8 mouse cellular contexts compared by ENCODE assay signal in genomic region chr2:180455723-180456698, GRCm38 (mm10). TPM values are rescaled to one million over a fixed set of nuclear protein-coding genes. Genes with fewer than 3 reads are reported as not detected.
DNase-seq lines count a peak whose midpoint lies in the region; ATAC-seq and TF ChIP-seq lines count a peak whose summit lies in the region.

Slco4a1 (plus strand) TSS chr2:180456245.

- peak within 1 kb of the TSS; percentile 59 for H3K9ac ChIP-seq in heart, embryonic 14.5 days (ENCODE audit: low read length)
- no peak within 1 kb of the TSS for H3K9ac ChIP-seq in liver, embryonic 15.5 days
- peak within 1 kb of the TSS; percentile 55 for H3K9ac ChIP-seq in neural tube, embryonic 11.5 days (ENCODE audit: low read length)
- H3K9ac ChIP-seq in stomach, embryonic 16.5 days (ENCODE audit: low read length): peak within 1 kb of the TSS; percentile 51

- no peak for TF ChIP-seq CTCF in C2C12 (IDR thresholded peaks at IDR 0.05; ENCODE audit: control insufficient read depth, insufficient read depth, insufficient read length)
- TF ChIP-seq CTCF in bone marrow macrophage, adult 2 months (IDR thresholded peaks at IDR 0.05; ENCODE audit: low read depth, low read length): no peak

- H3K4me1 ChIP-seq in bone marrow macrophage, adult 2 months (ENCODE audit: control insufficient read depth, insufficient read depth, low read length): peaks cover 63% of the 10 kb centered on the region
- H3K4me1 ChIP-seq in forebrain, embryonic 10.5 days: peaks cover 35% of the 10 kb centered on the region
- peaks cover 5 to 6% of the 10 kb centered on the region in 2 experiments; a peak in 2 of 4 replicates for H3K4me1 ChIP-seq in heart, embryonic 14.5 days (ENCODE audit: control insufficient read depth in 2 of 2, insufficient read depth in 2 of 2, low read length in 2 of 2)
- H3K4me1 ChIP-seq in liver, embryonic 15.5 days (replicated peaks): peaks cover 17% of the 10 kb centered on the region
- H3K4me1 ChIP-seq in neural tube, embryonic 11.5 days (ENCODE audit: control insufficient read depth, insufficient read depth, low read length): peaks cover 6% of the 10 kb centered on the region; the same call in 1 of the 2 replicates
- H3K4me1 ChIP-seq in stomach, embryonic 16.5 days (ENCODE audit: control insufficient read depth, insufficient read depth, low read length): peaks cover 10% of the 10 kb centered on the region; the same call in 1 of the 2 replicates

- no peaks in the 10 kb centered on the region for H3K9me3 ChIP-seq in forebrain, embryonic 10.5 days
- H3K9me3 ChIP-seq in heart, embryonic 14.5 days (ENCODE audit: control insufficient read depth, low read length): no peaks in the 10 kb centered on the region
- H3K9me3 ChIP-seq in liver, embryonic 15.5 days (replicated peaks): no peaks in the 10 kb centered on the region
- no peaks in the 10 kb centered on the region for H3K9me3 ChIP-seq in neural tube, embryonic 11.5 days (ENCODE audit: control insufficient read depth, low read length)
- no peaks in the 10 kb centered on the region for H3K9me3 ChIP-seq in stomach, embryonic 16.5 days (replicated peaks; ENCODE audit: control insufficient read depth, low read length)

- WGBS in forebrain, embryonic 10.5 days: 1% methylated on average over 65 of the region's 65 CpGs
- 2% methylated on average over 64 of the region's 65 CpGs for WGBS in heart, embryonic 14.5 days
- 1% methylated on average over 65 of the region's 65 CpGs for WGBS in liver, embryonic 15.5 days (ENCODE audit: insufficient replicate concordance)
- WGBS in neural tube, embryonic 11.5 days: under 1% methylated on average over 65 of the region's 65 CpGs
- WGBS in stomach, embryonic 16.5 days: 2% methylated on average over 64 of the region's 65 CpGs

- H3K4me3 ChIP-seq in C2C12 (ENCODE audit: insufficient read depth, poor library complexity, severe bottlenecking): peak within 1 kb of the TSS; percentile 34
- peak within 1 kb of the TSS; percentile 88 for H3K4me3 ChIP-seq in bone marrow macrophage, adult 2 months (ENCODE audit: insufficient read depth, low read length)
- H3K4me3 ChIP-seq in forebrain, embryonic 10.5 days: peak within 1 kb of the TSS; percentile 72
- peak within 1 kb of the TSS; percentile 44 to 49 for H3K4me3 ChIP-seq in heart, embryonic 14.5 days (ENCODE audit: control insufficient read depth in 1 of 2, insufficient read depth in 1 of 2, low read depth in 1 of 2, low read length in 2 of 2)
- H3K4me3 ChIP-seq in liver, embryonic 15.5 days (replicated peaks): peak within 1 kb of the TSS; percentile 52
- H3K4me3 ChIP-seq in neural tube, embryonic 11.5 days (ENCODE audit: low read depth, low read length): peak within 1 kb of the TSS; percentile 55
- H3K4me3 ChIP-seq in stomach, embryonic 16.5 days (replicated peaks; ENCODE audit: low read length): peak within 1 kb of the TSS; percentile 54

- peaks cover 27% of the 10 kb centered on the region for H3K79me2 ChIP-seq in C2C12 (ENCODE audit: control insufficient read depth, insufficient read depth)

- peak; percentile 94 for DNase-seq in forebrain, embryonic 10.5 days (ENCODE audit: extremely low spot score, low spot score)
- DNase-seq in kidney, postnatal 14 days: peak; percentile 94
- peak; percentile 89 for DNase-seq in neural tube, embryonic 11.5 days (ENCODE audit: low spot score)

- no peaks in the 10 kb centered on the region for H3K36me3 ChIP-seq in C2C12 (ENCODE audit: control insufficient read depth, insufficient read depth)
- H3K36me3 ChIP-seq in forebrain, embryonic 10.5 days (replicated peaks): no peaks in the 10 kb centered on the region
- H3K36me3 ChIP-seq in heart, embryonic 14.5 days (ENCODE audit: control insufficient read depth, insufficient read depth, low read length): no peaks in the 10 kb centered on the region
- no peaks in the 10 kb centered on the region for H3K36me3 ChIP-seq in liver, embryonic 15.5 days (replicated peaks)
- H3K36me3 ChIP-seq in neural tube, embryonic 11.5 days (ENCODE audit: control insufficient read depth, insufficient read depth, low read length): no peaks in the 10 kb centered on the region
- no peaks in the 10 kb centered on the region for H3K36me3 ChIP-seq in stomach, embryonic 16.5 days (ENCODE audit: control insufficient read depth, insufficient read depth, low read length)

- TF ChIP-seq POLR2A in bone marrow macrophage, adult 2 months (IDR thresholded peaks at IDR 0.05; ENCODE audit: borderline replicate concordance, low read depth, low read length): no peak

- ATAC-seq in heart, embryonic 14.5 days (ENCODE audit: insufficient number of reproducible peaks, insufficient read depth, low FRiP score, low read depth): peak; percentile 87
- peak; percentile 91 for ATAC-seq in liver, embryonic 15.5 days (ENCODE audit: insufficient read depth)
- ATAC-seq in neural tube, embryonic 11.5 days (ENCODE audit: insufficient read depth, low FRiP score, low TSS enrichment): peak; percentile 96
- ATAC-seq in stomach, embryonic 16.5 days (ENCODE audit: insufficient read depth, low FRiP score): peak; percentile 96

- H3ac ChIP-seq in C2C12 (ENCODE audit: control insufficient read depth, insufficient read length, low read depth): peak within 1 kb of the TSS; percentile 35

- peaks cover 27% of the 10 kb centered on the region for H3K27me3 ChIP-seq in C2C12 (ENCODE audit: control insufficient read depth, insufficient read depth, insufficient read length)
- peaks cover 80% of the 10 kb centered on the region for H3K27me3 ChIP-seq in forebrain, embryonic 10.5 days (ENCODE audit: poor library complexity, severe bottlenecking)
- peaks cover 26% of the 10 kb centered on the region for H3K27me3 ChIP-seq in heart, embryonic 14.5 days (ENCODE audit: control insufficient read depth, insufficient read depth, low read length)
- peaks cover 70% of the 10 kb centered on the region for H3K27me3 ChIP-seq in liver, embryonic 15.5 days
- peaks cover 21% of the 10 kb centered on the region for H3K27me3 ChIP-seq in neural tube, embryonic 11.5 days (ENCODE audit: control insufficient read depth, insufficient read depth, low read length)
- H3K27me3 ChIP-seq in stomach, embryonic 16.5 days (ENCODE audit: control insufficient read depth, insufficient read depth, low read length): peaks cover 14% of the 10 kb centered on the region

- peak within 1 kb of the TSS; percentile 42 for H3K27ac ChIP-seq in bone marrow macrophage, adult 2 months (ENCODE audit: insufficient read depth, low read depth, low read length)
- peak within 1 kb of the TSS; percentile 85 for H3K27ac ChIP-seq in forebrain, embryonic 10.5 days
- no peak within 1 kb of the TSS for H3K27ac ChIP-seq in heart, embryonic 14.5 days (replicated peaks in 1 of 2; ENCODE audit: control insufficient read depth in 1 of 2, insufficient read depth in 1 of 2, low read depth in 2 of 2, low read length in 2 of 2)
- no peak within 1 kb of the TSS for H3K27ac ChIP-seq in liver, embryonic 15.5 days (replicated peaks)
- H3K27ac ChIP-seq in neural tube, embryonic 11.5 days (ENCODE audit: low read depth, low read length): 0 out of 2 replicates have a peak within 1 kb of the TSS, but pooled peaks have one; percentile 8
- peak within 1 kb of the TSS; percentile 31; the same call in 1 of the 2 replicates for H3K27ac ChIP-seq in stomach, embryonic 16.5 days (ENCODE audit: low read length)

- H3K79me3 ChIP-seq in C2C12 (ENCODE audit: low read depth): no peaks in the 10 kb centered on the region

- peak within 1 kb of the TSS; percentile 98 for H3K4me2 ChIP-seq in heart, embryonic 14.5 days (ENCODE audit: low read length)
- peak within 1 kb of the TSS; percentile 72 for H3K4me2 ChIP-seq in liver, embryonic 15.5 days
- H3K4me2 ChIP-seq in neural tube, embryonic 11.5 days (ENCODE audit: low read depth): peak within 1 kb of the TSS; percentile 98
- H3K4me2 ChIP-seq in stomach, embryonic 16.5 days (ENCODE audit: low read depth, low read length): peak within 1 kb of the TSS; percentile 86

TF ChIP-seq in C2C12, 6 proteins besides CTCF, POLR2A, EP300 and RAD21:
- TF ChIP-seq MAX (IDR thresholded peaks at IDR 0.05): peak; percentile 46
- TF ChIP-seq CEBPB (IDR thresholded peaks at IDR 0.05; ENCODE audit: low read depth): no peak

RNA-seq across cellular contexts. Expression of gene Slco4a1, which starts in this region (rescaled TPM):
- polyA plus RNA-seq in C2C12 (2012; fragmentation: generic; extraction: Trizol): 7.4 TPM
- 35.7 and 36.4 TPM in 2 replicates for polyA plus RNA-seq in bone marrow macrophage, adult 2 months (2012; ENCODE audit: insufficient read depth, insufficient read length, missing spikeins)
- polyA plus RNA-seq in forebrain, embryonic 10.5 days (2016; fragmentation: Nextera tagmentation; extraction: Ambion mirVana): 4.9 and 6.9 TPM in 2 replicates
- 0.26 TPM in 2 replicates for polyA plus RNA-seq in heart, embryonic 14.5 days (2014; fragmentation: Nextera tagmentation; extraction: Ambion mirVana)
- 0.54 and 0.69 TPM in 2 replicates for polyA plus RNA-seq in liver, embryonic 15.5 days (2015; fragmentation: Nextera tagmentation; extraction: Ambion mirVana)
- 3.6 and 6.2 TPM in 2 replicates for polyA plus RNA-seq in neural tube, embryonic 11.5 days (2014; fragmentation: Nextera tagmentation; extraction: Ambion mirVana)
- 4.0 and 6.9 TPM in 2 replicates for polyA plus RNA-seq in stomach, embryonic 16.5 days (2015; fragmentation: Nextera tagmentation; extraction: Ambion mirVana)

Comparison
In these comparisons a context has a peak if more than half of its experiments do, and no peak if none do; other contexts are left out.
1. Peak in ATAC-seq, H3K4me3 ChIP-seq, H3K9ac ChIP-seq and H3K4me2 ChIP-seq in heart, embryonic 14.5 days; RNA of the gene not detected or under 1 TPM.
2. Peak in ATAC-seq, H3K4me3 ChIP-seq and H3K4me2 ChIP-seq in liver, embryonic 15.5 days; RNA of the gene not detected or under 1 TPM.
3. H3K4me3 ChIP-seq: peak in every context shown above with its lines; median percentile 88 in bone marrow macrophage, adult 2 months; 72 in forebrain, embryonic 10.5 days; 55 in neural tube, embryonic 11.5 days; 54 in stomach, embryonic 16.5 days; 52 in liver, embryonic 15.5 days; 46 in heart, embryonic 14.5 days; 34 in C2C12.
4. H3K27ac ChIP-seq: peak in bone marrow macrophage, adult 2 months (single experiment), forebrain, embryonic 10.5 days (single experiment), neural tube, embryonic 11.5 days (single experiment) and stomach, embryonic 16.5 days (single experiment); none in heart, embryonic 14.5 days (0 of 2) and liver, embryonic 15.5 days (single experiment).
5. Peak in every context shown above with its lines, with median percentiles within 50 percentile points of each other: DNase-seq, ATAC-seq and H3K4me2 ChIP-seq.